Mouse (Mus musculus) lung, embryonic 15.5 days (tissue): ENCODE measurements around the gene Cmtm6. TPM values are rescaled to one million over a fixed set of nuclear protein-coding genes. Genes with fewer than 3 reads are reported as not detected.

Source experiments
- ATAC-seq: fragments of 200-750 bp; cut with Nextera tagmentation; 2 replicates; pipeline ENCODE4 v1.8.0; 2017; ENCODE audit warnings: moderate number of reproducible peaks, borderline replicate concordance; ENCODE audit not compliant: low FRiP score, low TSS enrichment; ENCODE audit errors: extremely low read depth
- H3K27ac ChIP-seq: fragments of 300-500 bp; sonication (generic); 2 replicates; pipeline ENCODE4 v1.5.1; 2015; ENCODE audit warnings: moderate library complexity, mild to moderate bottlenecking, inconsistent platforms
- H3K27me3 ChIP-seq: fragments of 300-500 bp; sonication (generic); 2 replicates; pipeline ENCODE4 v1.6.1; 2015; ENCODE audit warnings: inconsistent platforms
- H3K36me3 ChIP-seq: fragments of 300-500 bp; sonication (generic); 2 replicates; pipeline ENCODE4 v1.6.1; 2015; ENCODE audit warnings: inconsistent platforms
- H3K4me1 ChIP-seq: fragments of 300-500 bp; sonication (generic); 2 replicates; pipeline ENCODE4 v1.6.1; 2015; ENCODE audit warnings: inconsistent platforms
- H3K4me2 ChIP-seq: fragments of 300-500 bp; sonication (generic); 2 replicates; pipeline ENCODE4 v1.6.1; 2015; ENCODE audit warnings: inconsistent platforms, mild to moderate bottlenecking, moderate library complexity
- H3K4me3 ChIP-seq: fragments of 300-500 bp; sonication (generic); 2 replicates; pipeline ENCODE4 v1.5.1; 2015; ENCODE audit warnings: mild to moderate bottlenecking, inconsistent platforms
- H3K9ac ChIP-seq: fragments of 300-500 bp; sonication (generic); 2 replicates; pipeline ENCODE4 v1.6.1; 2015; ENCODE audit warnings: inconsistent platforms
- H3K9me3 ChIP-seq: fragments of 300-500 bp; sonication (generic); 2 replicates; pipeline ENCODE4 v1.6.1; 2016; ENCODE audit warnings: inconsistent platforms
- WGBS: fragments of 180-500 bp; shearing (Covaris S2); methylation state at CpG from one replicate; pipeline ENCODE4 v1.1.7; 2015; 5-methylcytosine and 5-hydroxymethylcytosine counted together
- polyA plus RNA-seq: library from polyadenylated mRNA; unstranded; fragments of >200 nt; fragmentation: Nextera tagmentation; extraction: Ambion mirVana; gene quantifications from 2 replicates; pipeline ENCODE4 v1.2.1, GENCODE M21; 2015

The Cmtm6 gene
- polyA plus RNA-seq, 1 experiment from 2014 or later: 66.5 TPM

- H3K27me3 ChIP-seq: no peaks in the 10 kb centered on the region
- H3K27ac ChIP-seq: no peak overlapping the region
- H3K36me3 ChIP-seq: no peaks in the 10 kb centered on the region
- H3K4me1 ChIP-seq: no peaks in the 10 kb centered on the region
- no peak for ATAC-seq
- WGBS: 85% methylated on average over 5 of the region's 5 CpGs
- no peak overlapping the region for H3K4me3 ChIP-seq
- H3K9me3 ChIP-seq: no peaks in the 10 kb centered on the region
- no peak overlapping the region for H3K9ac ChIP-seq
- H3K4me2 ChIP-seq: no peak overlapping the region
Observed at GRCm38 (mm10) chr9:114758801-114759200, 27.9 kb downstream of the Cmtm6 start.

- H3K4me3 ChIP-seq: no peak overlapping the region
- H3K27me3 ChIP-seq: no peaks in the 10 kb centered on the region
- H3K9ac ChIP-seq: no peak overlapping the region
- H3K4me2 ChIP-seq: no peak overlapping the region
- no peak for ATAC-seq
- no peaks in the 10 kb centered on the region for H3K36me3 ChIP-seq
- 91% methylated on average over 4 of the region's 4 CpGs for WGBS
- no peaks in the 10 kb centered on the region for H3K9me3 ChIP-seq
- no peaks in the 10 kb centered on the region for H3K4me1 ChIP-seq
- no peak overlapping the region for H3K27ac ChIP-seq
Observed at GRCm38 (mm10) chr9:114759886-114760285, 29.0 kb downstream of the Cmtm6 start.

GRCm38 (mm10) chr9:114760353-114760752 lies 29.4 kb downstream of the Cmtm6 start:
- H3K4me3 ChIP-seq: no peak overlapping the region
- no peaks in the 10 kb centered on the region for H3K36me3 ChIP-seq
- H3K27me3 ChIP-seq: no peaks in the 10 kb centered on the region
- no peaks in the 10 kb centered on the region for H3K9me3 ChIP-seq
- WGBS: 70% methylated on average over 5 of the region's 5 CpGs
- ATAC-seq: no peak
- no peak overlapping the region for H3K27ac ChIP-seq
- H3K4me1 ChIP-seq: no peaks in the 10 kb centered on the region
- no peak overlapping the region for H3K4me2 ChIP-seq
- H3K9ac ChIP-seq: no peak overlapping the region

- H3K4me1 ChIP-seq: 0 out of 2 replicates have a peak, but pooled peaks cover under 1% of the 10 kb centered on the region
- no peaks in the 10 kb centered on the region for H3K9me3 ChIP-seq
- no peak overlapping the region for H3K4me2 ChIP-seq
- no peaks in the 10 kb centered on the region for H3K27me3 ChIP-seq
- H3K27ac ChIP-seq: no peak overlapping the region
- WGBS: 63% methylated on average over 11 of the region's 11 CpGs
- H3K4me3 ChIP-seq: no peak overlapping the region
- no peak for ATAC-seq
- no peak overlapping the region for H3K9ac ChIP-seq
- H3K36me3 ChIP-seq: no peaks in the 10 kb centered on the region
Observed at GRCm38 (mm10) chr9:114761848-114762247, 30.9 kb downstream of the Cmtm6 start.

- no peak for ATAC-seq
- Histone ChIP-seq H3K4me2 (no peak overlapping the region), H3K9me3 (no peaks in the 10 kb centered on the region), H3K9ac (no peak overlapping the region), H3K27me3 (no peaks in the 10 kb centered on the region), H3K4me3 (no peak overlapping the region), H3K27ac (no peak overlapping the region), H3K4me1 (peaks cover 5% of the 10 kb centered on the region; the same call in 1 of the 2 replicates), H3K36me3 (no peaks in the 10 kb centered on the region)
- WGBS: 56% methylated on average over 13 of the region's 13 CpGs
Observed at GRCm38 (mm10) chr9:114763341-114763740, 32.4 kb downstream of the Cmtm6 start.

- no peaks in the 10 kb centered on the region for H3K36me3 ChIP-seq
- H3K4me3 ChIP-seq: no peak overlapping the region
- 70% methylated on average over 13 of the region's 13 CpGs for WGBS
- no peak overlapping the region for H3K9ac ChIP-seq
- ATAC-seq: no peak
- no peaks in the 10 kb centered on the region for H3K27me3 ChIP-seq
- no peaks in the 10 kb centered on the region for H3K9me3 ChIP-seq
- H3K4me1 ChIP-seq: peaks cover 5% of the 10 kb centered on the region; the same call in 1 of the 2 replicates
- H3K27ac ChIP-seq: no peak overlapping the region
- H3K4me2 ChIP-seq: no peak overlapping the region
Observed at GRCm38 (mm10) chr9:114767030-114767429, 36.1 kb downstream of the Cmtm6 start.

GRCm38 (mm10) chr9:114767507-114767906 lies 36.6 kb downstream of the Cmtm6 start:
- Histone ChIP-seq H3K4me3 (no peak overlapping the region), H3K4me1 (peaks cover 5% of the 10 kb centered on the region; the same call in 1 of the 2 replicates), H3K36me3 (peaks cover 2% of the 10 kb centered on the region; the same call in 1 of the 2 replicates), H3K27me3 (no peaks in the 10 kb centered on the region), H3K9ac (no peak overlapping the region), H3K4me2 (no peak overlapping the region), H3K9me3 (no peaks in the 10 kb centered on the region), H3K27ac (0 out of 2 replicates have a peak overlapping the region, but pooled peaks have one; percentile 15)
- ATAC-seq: no peak
- 71% methylated on average over 2 of the region's 2 CpGs for WGBS

- WGBS: 47% methylated on average over 10 of the region's 10 CpGs
- Histone ChIP-seq H3K4me1 (peaks cover 5% of the 10 kb centered on the region; the same call in 1 of the 2 replicates), H3K36me3 (peaks cover 5% of the 10 kb centered on the region; the same call in 1 of the 2 replicates), H3K27me3 (no peaks in the 10 kb centered on the region), H3K9ac (no peak overlapping the region), H3K27ac (0 out of 2 replicates have a peak overlapping the region, but pooled peaks have one; percentile 15), H3K4me3 (no peak overlapping the region), H3K9me3 (no peaks in the 10 kb centered on the region), H3K4me2 (no peak overlapping the region)
- peak; percentile 9; the same call in 1 of the 2 replicates for ATAC-seq
Observed at GRCm38 (mm10) chr9:114768066-114768465, 37.1 kb downstream of the Cmtm6 start.

GRCm38 (mm10) chr9:114770224-114770623 lies 39.3 kb downstream of the Cmtm6 start:
- ATAC-seq: no peak

GRCm38 (mm10) chr9:114771565-114771964 lies 40.6 kb downstream of the Cmtm6 start:
- Histone ChIP-seq H3K4me1 (peaks cover 13% of the 10 kb centered on the region; the same call in 1 of the 2 replicates), H3K27ac (no peak overlapping the region), H3K4me2 (no peak overlapping the region), H3K36me3 (peaks cover 5% of the 10 kb centered on the region; the same call in 1 of the 2 replicates), H3K9me3 (no peaks in the 10 kb centered on the region), H3K4me3 (no peak overlapping the region), H3K9ac (no peak overlapping the region), H3K27me3 (no peaks in the 10 kb centered on the region)
- ATAC-seq: no peak
- 85% methylated on average over 7 of the region's 7 CpGs for WGBS

More at GRCm38 (mm10) chr9:114770224-114770623, 39.3 kb downstream of the Cmtm6 start:
- Histone ChIP-seq H3K9me3 (no peaks in the 10 kb centered on the region), H3K27me3 (no peaks in the 10 kb centered on the region), H3K4me1 (peaks cover 9% of the 10 kb centered on the region; the same call in 1 of the 2 replicates), H3K9ac (no peak overlapping the region), H3K36me3 (peaks cover 5% of the 10 kb centered on the region; the same call in 1 of the 2 replicates), H3K4me2 (no peak overlapping the region), H3K27ac (no peak overlapping the region), H3K4me3 (no peak overlapping the region)
- WGBS: 87% methylated on average over 4 of the region's 4 CpGs

- Histone ChIP-seq H3K36me3 (peaks cover 5% of the 10 kb centered on the region; the same call in 1 of the 2 replicates), H3K4me2 (no peak overlapping the region), H3K4me1 (peaks cover 14% of the 10 kb centered on the region; the same call in 1 of the 2 replicates), H3K27ac (no peak overlapping the region), H3K27me3 (no peaks in the 10 kb centered on the region), H3K9ac (no peak overlapping the region), H3K4me3 (no peak overlapping the region), H3K9me3 (no peaks in the 10 kb centered on the region)
- no peak for ATAC-seq
- WGBS: 59% methylated on average over 6 of the region's 6 CpGs
Observed at GRCm38 (mm10) chr9:114774629-114775028, 43.7 kb downstream of the Cmtm6 start.

- Histone ChIP-seq H3K4me2 (no peak overlapping the region), H3K4me3 (no peak overlapping the region), H3K4me1 (peaks cover 19% of the 10 kb centered on the region; the same call in 1 of the 2 replicates), H3K27me3 (no peaks in the 10 kb centered on the region), H3K36me3 (peaks cover 5% of the 10 kb centered on the region; the same call in 1 of the 2 replicates), H3K27ac (no peak overlapping the region), H3K9ac (no peak overlapping the region), H3K9me3 (no peaks in the 10 kb centered on the region)
- 50% methylated on average over 4 of the region's 4 CpGs for WGBS
- no peak for ATAC-seq
Observed at GRCm38 (mm10) chr9:114775272-114775671, 44.4 kb downstream of the Cmtm6 start.
